Mouse (Mus musculus): ENCODE results near the gene Samd4b. TPM values are rescaled to one million over a fixed set of nuclear protein-coding genes. Genes with fewer than 3 reads are reported as not detected.
A peak's percentile ranks its signal among the peaks of the same experiment; 100 is the strongest.

Gene Samd4b
- polyA plus RNA-seq, 1 experiment from 2014 or later = 21.6 TPM

DNA sequence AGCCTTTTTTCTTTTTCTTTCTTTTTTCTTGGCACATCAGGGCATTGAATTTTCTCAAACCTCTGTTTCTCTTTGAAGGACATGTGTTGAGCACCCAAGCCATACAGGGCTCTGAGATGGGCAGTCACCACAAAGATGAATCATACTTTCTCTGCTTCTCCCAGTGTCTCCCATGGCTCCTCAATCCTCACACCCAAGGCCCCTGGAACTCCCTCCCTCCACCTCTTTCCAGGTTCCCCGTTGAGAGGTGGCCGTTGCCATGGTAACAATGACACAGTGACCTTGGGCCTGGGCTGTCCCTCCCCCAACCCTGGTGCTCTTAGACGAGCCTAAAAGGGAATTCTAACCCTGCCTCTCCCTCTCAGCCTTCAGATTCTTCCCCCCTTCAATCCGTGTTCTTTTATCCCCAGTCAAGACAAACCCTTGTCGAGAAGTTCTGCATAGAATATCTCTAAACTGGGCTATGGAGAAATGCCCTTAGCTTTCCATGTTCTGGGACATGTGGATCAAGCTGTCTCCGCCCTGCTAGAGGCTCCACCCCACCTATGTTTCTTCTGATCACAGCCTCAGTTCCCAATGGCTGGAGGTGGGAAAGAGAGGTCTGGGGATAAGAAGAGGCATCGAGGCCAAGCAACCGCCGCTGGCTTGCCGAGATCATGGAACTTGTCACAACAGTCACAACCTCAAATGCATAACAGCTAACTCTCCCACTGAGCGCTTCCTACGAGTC, 150.7 kb downstream of the Samd4b start:
- WGBS = 15% methylated on average over 12 of the region's 12 CpGs
- no peak overlapping the region for H3K4me3 ChIP-seq
- no peaks in the 10 kb centered on the region for H3K9me3 ChIP-seq
- H3K27me3 ChIP-seq = peaks cover 11% of the 10 kb centered on the region
- no peak overlapping the region for H3K4me2 ChIP-seq
- H3K27ac ChIP-seq = no peak overlapping the region
- no peak for ATAC-seq (ENCODE audit: low FRiP score)
- H3K9ac ChIP-seq = no peak overlapping the region
- no peaks in the 10 kb centered on the region for H3K36me3 ChIP-seq
- H3K4me1 ChIP-seq (replicated peaks) = peaks cover 7% of the 10 kb centered on the region

DNA sequence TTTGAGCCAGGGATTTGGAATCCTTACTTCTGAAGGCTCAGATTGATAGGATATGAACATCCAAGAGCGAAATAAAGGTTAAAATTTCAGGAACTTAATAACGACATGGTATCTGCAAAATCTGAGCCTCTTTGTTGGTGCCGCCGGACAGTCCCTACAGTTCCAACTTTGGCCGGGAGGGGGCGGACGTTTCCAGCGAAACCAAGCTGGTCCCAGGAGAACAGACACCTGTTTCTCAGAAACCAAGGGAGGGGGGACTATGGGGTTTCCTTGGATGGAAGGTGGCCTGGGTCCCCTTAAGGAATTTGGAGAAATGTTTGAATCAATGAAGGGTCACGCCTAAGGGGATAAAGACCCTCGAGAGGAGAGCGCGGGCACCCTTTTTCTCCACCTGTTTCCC, 151.5 kb downstream of the Samd4b start:
- Histone ChIP-seq H3K9me3 (no peaks in the 10 kb centered on the region), H3K36me3 (no peaks in the 10 kb centered on the region), H3K4me3 (no peak overlapping the region), H3K27me3 (peaks cover 11% of the 10 kb centered on the region), H3K27ac (no peak overlapping the region), H3K9ac (no peak overlapping the region), H3K4me1 (replicated peaks) (peaks cover 7% of the 10 kb centered on the region), H3K4me2 (no peak overlapping the region)
- no peak for ATAC-seq (ENCODE audit: low FRiP score)
- WGBS = 8% methylated on average over 12 of the region's 12 CpGs

DNA sequence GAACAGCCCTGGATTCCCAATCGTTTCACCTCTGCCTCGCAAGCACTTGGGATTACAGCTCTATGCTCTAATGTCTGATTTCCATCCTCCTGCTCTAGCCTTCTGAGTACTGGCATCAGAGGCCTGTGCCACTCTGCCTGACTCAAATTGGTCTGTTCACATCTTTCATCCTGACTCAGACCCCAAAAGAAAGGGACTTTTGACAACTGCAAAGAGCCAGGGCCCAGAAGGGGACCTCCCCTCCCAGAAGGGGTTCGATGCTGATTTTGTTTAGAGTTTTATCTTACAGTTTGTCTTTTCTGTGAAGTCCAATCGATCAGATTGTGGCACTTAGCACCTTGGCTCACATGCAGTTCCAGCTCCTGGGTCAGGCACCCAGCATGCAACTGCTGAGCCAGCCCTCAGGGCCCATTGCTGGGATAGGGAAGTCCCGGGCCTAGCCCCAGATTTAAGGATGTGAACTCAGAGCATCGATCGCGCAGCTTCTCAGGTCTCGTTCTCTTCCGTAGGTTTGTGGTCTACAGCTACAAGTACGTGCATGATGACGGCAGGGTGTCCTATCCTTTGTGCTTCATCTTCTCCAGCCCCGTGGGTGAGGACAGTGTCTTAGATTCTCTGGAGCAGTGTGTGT, 153.5 kb downstream of the Samd4b start:
- no peaks in the 10 kb centered on the region for H3K9me3 ChIP-seq
- H3K4me3 ChIP-seq = no peak overlapping the region
- 87% methylated on average over 13 of the region's 13 CpGs for WGBS
- H3K4me2 ChIP-seq = no peak overlapping the region
- H3K27ac ChIP-seq = no peak overlapping the region
- H3K4me1 ChIP-seq (replicated peaks) = peaks cover 7% of the 10 kb centered on the region
- ATAC-seq (ENCODE audit: low FRiP score) = no peak
- H3K9ac ChIP-seq = no peak overlapping the region
- H3K27me3 ChIP-seq = peaks cover 11% of the 10 kb centered on the region
- H3K36me3 ChIP-seq = no peaks in the 10 kb centered on the region

DNA sequence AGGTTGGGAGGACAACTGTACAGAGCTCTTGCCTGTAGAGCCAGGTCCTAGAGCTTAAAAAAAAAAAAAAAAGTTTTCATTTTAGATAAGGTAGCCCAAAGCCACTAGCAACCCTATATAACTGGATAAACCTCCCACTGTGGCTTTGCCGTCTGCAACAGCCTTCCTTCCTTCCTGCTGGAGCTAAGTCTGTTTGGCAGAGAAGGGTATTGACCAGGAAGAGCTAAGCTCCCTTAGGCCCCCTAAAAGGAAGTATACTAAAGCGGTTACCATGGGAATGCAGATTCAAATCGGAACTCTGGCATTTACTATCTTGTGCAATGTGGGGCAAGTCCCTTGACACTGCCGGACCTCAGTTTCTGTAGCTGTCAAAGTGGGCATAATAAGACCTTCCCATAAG, 155.3 kb downstream of the Samd4b start:
- Histone ChIP-seq H3K4me2 (no peak overlapping the region), H3K9me3 (no peaks in the 10 kb centered on the region), H3K27me3 (peaks cover 11% of the 10 kb centered on the region), H3K4me1 (replicated peaks) (peaks cover 7% of the 10 kb centered on the region), H3K27ac (no peak overlapping the region), H3K4me3 (no peak overlapping the region), H3K36me3 (no peaks in the 10 kb centered on the region), H3K9ac (no peak overlapping the region)
- 57% methylated on average over 4 of the region's 4 CpGs for WGBS
- ATAC-seq (ENCODE audit: low FRiP score) = no peak

DNA sequence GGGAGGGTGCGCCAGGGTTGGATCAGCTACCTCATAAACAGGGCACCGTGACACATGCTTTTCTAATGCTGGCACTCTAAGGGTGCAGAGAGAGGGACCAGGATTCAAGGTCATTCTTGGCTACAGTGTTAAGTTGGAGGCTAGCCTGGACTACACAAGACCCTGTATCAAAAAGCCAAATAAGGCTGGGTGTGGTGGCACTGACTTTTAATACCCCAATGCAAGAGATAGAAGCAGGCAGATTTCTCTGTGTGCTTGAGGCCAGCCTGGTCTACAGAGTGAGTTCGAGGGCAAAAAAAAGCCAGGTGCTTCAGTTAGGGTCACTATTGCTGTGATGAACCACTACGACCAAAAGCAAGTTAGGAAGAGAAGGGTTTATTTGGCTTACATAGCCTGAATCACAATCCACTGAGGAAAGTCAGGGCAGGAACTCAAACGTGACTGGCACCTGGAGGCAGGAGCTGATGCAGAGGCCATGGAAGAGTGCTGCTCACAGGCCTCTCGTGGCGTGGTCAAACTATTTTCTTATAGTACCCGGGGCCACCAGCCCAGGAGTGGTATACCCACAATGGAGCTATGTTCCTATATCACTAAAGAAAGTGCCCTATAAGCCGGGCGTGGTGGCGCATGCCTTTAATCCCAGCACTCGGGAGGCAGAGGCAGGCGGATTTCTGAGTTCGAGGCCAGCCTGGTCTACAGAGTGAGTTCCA, 156.0 kb downstream of the Samd4b start:
- H3K27me3 ChIP-seq = peaks cover 11% of the 10 kb centered on the region
- peaks cover 9% of the 10 kb centered on the region for H3K4me1 ChIP-seq (replicated peaks)
- no peaks in the 10 kb centered on the region for H3K9me3 ChIP-seq
- no peak overlapping the region for H3K4me2 ChIP-seq
- no peak overlapping the region for H3K27ac ChIP-seq
- H3K9ac ChIP-seq = no peak overlapping the region
- H3K4me3 ChIP-seq = no peak overlapping the region
- no peak for ATAC-seq (ENCODE audit: low FRiP score)
- H3K36me3 ChIP-seq = no peaks in the 10 kb centered on the region
- 92% methylated on average over 14 of the region's 14 CpGs for WGBS

DNA sequence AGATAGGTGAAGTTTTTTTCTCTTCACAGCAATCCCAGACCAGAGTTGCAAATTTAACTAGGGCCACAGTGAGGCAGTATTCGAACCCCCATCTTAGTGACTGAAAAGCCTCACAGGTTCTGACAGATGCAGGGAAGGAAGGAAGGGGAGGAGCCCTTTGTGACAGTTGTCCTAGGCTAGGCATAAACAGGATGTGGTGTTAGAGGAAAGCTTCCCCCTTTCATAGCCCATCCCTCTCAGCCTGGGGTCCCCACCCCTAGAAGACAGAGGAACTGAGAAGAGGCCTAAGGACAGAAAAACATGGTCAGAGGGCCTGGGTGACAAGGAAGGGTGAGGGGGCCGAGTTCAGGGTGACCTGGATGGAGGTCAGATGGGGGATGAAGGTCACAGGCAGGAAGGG, 157.2 kb downstream of the Samd4b start:
- no peak overlapping the region for H3K9ac ChIP-seq
- no peak overlapping the region for H3K27ac ChIP-seq
- H3K4me3 ChIP-seq = no peak overlapping the region
- H3K4me1 ChIP-seq (replicated peaks) = peaks cover 7% of the 10 kb centered on the region
- H3K27me3 ChIP-seq = peaks cover 7% of the 10 kb centered on the region
- no peaks in the 10 kb centered on the region for H3K9me3 ChIP-seq
- 62% methylated on average over 2 of the region's 2 CpGs for WGBS
- no peak for ATAC-seq (ENCODE audit: low FRiP score)
- no peak overlapping the region for H3K4me2 ChIP-seq
- H3K36me3 ChIP-seq = no peaks in the 10 kb centered on the region

DNA sequence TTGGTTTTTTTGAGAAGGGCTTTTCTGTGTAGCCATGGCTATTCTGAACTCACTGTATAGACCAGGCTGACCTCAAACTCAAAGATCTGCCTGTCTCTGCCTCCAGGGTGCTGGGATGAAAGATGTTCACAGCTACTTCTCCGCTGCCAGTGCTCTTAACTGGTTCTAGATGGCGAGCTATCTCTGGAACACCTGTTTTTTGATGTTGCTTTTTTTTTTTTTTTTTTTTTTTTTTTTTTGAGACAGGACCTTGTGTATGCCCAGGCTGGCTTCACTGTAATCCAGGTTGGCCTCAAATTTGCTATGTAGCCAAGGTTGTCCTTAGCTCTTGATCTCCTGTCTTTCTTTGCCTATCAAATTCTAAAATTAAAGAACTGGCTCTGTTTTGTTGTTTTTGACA, 159.2 kb downstream of the Samd4b start:
- Histone ChIP-seq H3K4me3 (no peak overlapping the region), H3K4me2 (no peak overlapping the region), H3K27ac (no peak overlapping the region), H3K9me3 (no peaks in the 10 kb centered on the region), H3K9ac (no peak overlapping the region), H3K36me3 (no peaks in the 10 kb centered on the region), H3K27me3 (no peaks in the 10 kb centered on the region), H3K4me1 (replicated peaks) (peaks cover 26% of the 10 kb centered on the region)
- no peak for ATAC-seq (ENCODE audit: low FRiP score)
- WGBS = 85% methylated on average over 2 of the region's 2 CpGs

DNA sequence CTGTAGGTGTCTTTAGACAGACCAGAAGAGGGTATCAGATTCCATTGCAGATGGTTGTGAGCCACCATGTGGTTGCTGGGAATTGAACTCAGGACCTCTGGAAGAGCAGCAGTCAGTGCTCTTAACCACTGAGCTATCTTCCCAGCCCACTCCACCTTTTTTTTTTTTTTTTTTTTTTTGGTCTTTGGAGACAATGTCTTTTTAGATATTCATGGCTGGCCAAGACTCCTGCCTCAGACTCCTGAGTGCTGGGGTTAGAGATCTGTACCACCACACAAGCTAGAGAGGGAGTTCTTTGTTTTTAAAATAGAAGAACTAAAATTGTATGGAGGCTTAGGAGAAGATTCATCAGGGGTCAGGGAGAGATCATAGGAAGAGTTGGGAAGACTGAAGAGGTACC, 160.0 kb downstream of the Samd4b start:
- H3K9me3 ChIP-seq = no peaks in the 10 kb centered on the region
- H3K27ac ChIP-seq = no peak overlapping the region
- H3K36me3 ChIP-seq = peaks cover 4% of the 10 kb centered on the region; the same call in 1 of the 2 replicates
- no peak for ATAC-seq (ENCODE audit: low FRiP score)
- H3K4me3 ChIP-seq = no peak overlapping the region
- no peaks in the 10 kb centered on the region for H3K27me3 ChIP-seq
- no peak overlapping the region for H3K9ac ChIP-seq
- peaks cover 34% of the 10 kb centered on the region for H3K4me1 ChIP-seq (replicated peaks)
- no peak overlapping the region for H3K4me2 ChIP-seq

DNA sequence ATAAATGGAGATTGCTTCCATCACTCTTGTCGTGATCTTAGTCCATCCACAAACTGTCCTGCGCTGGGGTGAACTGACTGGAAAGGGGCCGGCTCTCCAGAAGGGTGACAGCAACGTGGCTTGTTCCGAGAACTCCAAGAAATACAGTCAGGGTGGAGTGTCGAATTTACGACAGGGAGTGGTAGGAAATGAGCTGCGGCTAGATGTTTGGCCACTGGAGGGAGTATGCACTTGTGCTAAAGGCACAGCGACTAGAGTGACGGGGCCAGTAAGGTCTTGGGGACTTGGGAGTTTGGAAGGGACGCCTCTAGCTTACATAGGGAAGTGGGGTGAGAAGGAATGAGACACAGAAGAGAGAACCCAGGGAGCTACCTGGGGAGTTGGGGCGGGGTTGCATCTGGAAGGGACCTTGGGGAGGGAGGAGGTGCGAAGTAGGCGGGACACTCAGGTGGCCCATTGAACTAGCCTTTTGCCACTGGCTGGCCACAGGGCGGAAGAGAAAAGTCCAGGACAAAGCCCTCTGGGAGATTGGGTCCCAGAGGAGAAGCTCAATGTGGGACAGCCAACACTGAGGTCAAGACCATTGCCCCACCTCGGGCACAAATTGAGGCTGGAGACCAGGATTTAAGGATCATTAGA, 160.9 kb downstream of the Samd4b start, which contains the start of gene Gmfg:
Gene Gmfg (plus strand): TSS at position 516 of the 639 bp plus-strand sequence.
- H3K9ac ChIP-seq = peak within 1 kb of the TSS; percentile 68
- ATAC-seq (ENCODE audit: low FRiP score) = no peak; the same call in 1 of the 2 replicates
- peak within 1 kb of the TSS; percentile 61 for H3K4me2 ChIP-seq
- WGBS = 3% methylated on average over 16 of the region's 16 CpGs
- H3K4me3 ChIP-seq = peak within 1 kb of the TSS; percentile 94
- H3K27ac ChIP-seq = peak within 1 kb of the TSS; percentile 83
- peaks cover 43% of the 10 kb centered on the region for H3K4me1 ChIP-seq (replicated peaks)
- peaks cover 9% of the 10 kb centered on the region; the same call in 1 of the 2 replicates for H3K36me3 ChIP-seq
- no peaks in the 10 kb centered on the region for H3K27me3 ChIP-seq
- no peaks in the 10 kb centered on the region for H3K9me3 ChIP-seq

DNA sequence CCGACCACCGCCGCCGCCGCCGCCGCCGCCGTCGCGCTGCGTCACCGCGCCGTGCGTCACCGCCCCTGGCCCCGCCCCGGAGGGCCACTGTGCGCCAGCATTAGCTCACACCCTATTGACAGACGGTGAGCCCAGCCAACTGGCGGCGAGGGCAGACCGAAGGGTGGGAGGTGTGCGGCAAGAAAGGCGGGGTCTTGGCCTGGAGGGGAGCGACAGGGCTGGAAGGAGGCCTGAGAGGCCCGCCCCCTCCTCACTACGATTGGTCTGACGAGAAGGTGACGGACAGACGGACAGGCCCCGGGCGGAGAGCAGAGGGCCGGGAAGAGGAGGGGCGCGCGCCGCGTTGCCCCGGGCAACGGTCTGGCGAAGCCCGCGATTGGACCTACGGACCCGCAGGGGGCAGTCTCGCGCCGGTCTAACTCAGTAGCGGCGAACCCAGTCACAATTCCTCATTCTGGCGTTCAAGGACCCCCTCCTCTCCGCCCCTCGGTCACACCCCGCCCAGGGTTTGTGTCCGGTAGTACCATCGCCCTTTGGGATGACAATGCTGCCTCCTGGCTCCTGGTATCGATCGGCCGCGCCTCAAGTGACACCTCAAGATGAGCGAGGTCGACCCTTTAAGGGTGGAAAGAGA, 161.6 kb downstream of the Samd4b start:
- ATAC-seq (ENCODE audit: low FRiP score) = peak; percentile 99
- peak overlapping the region; percentile 61 for H3K4me2 ChIP-seq
- H3K36me3 ChIP-seq = peaks cover 9% of the 10 kb centered on the region; the same call in 1 of the 2 replicates
- under 1% methylated on average over 44 of the region's 64 CpGs for WGBS
- H3K9me3 ChIP-seq = no peaks in the 10 kb centered on the region
- H3K27me3 ChIP-seq = no peaks in the 10 kb centered on the region
- H3K9ac ChIP-seq = peak overlapping the region; percentile 99
- H3K27ac ChIP-seq = peak overlapping the region; percentile 83
- H3K4me3 ChIP-seq = peak overlapping the region; percentile 94
- peaks cover 49% of the 10 kb centered on the region for H3K4me1 ChIP-seq (replicated peaks)

DNA sequence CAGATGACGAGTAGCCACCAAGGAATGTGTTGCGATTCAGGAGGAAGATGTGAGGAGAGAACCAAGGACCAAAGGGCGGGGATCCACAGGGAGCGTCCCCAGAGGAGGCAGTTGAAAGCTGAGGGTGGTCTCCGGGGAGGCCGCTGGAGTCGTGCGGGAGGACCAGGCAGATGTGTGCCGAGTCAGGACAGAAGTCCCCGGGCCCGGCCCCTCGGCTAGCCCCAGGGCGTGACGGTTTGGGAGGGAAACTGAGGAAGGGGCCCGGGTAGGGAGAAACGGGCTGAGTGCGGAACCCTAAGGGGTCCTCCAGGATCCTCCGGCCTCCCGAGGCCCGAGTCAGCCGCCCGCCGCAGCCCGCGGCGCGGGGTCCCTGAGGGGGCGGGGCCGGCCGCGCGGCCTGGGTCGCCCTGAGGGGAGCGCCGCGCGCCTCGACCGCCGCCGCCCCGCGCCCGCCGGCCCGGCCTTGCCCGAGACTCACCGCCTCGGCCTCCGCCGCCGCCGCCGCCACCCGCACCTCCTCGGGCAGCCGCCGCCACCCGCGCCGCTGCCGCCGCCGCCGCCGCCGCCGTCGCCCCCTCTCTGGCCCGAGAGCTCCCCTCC, 162.2 kb downstream of the Samd4b start:
- WGBS = under 1% methylated on average over 26 of the region's 70 CpGs
- peak; percentile 37 for ATAC-seq (ENCODE audit: low FRiP score)
- H3K4me3 ChIP-seq = peak overlapping the region; percentile 94

More for the DNA sequence above, 162.2 kb downstream of the Samd4b start:
- Histone ChIP-seq H3K9ac (peak overlapping the region; percentile 99), H3K27me3 (no peaks in the 10 kb centered on the region), H3K27ac (peak overlapping the region; percentile 73), H3K36me3 (peaks cover 9% of the 10 kb centered on the region; the same call in 1 of the 2 replicates), H3K9me3 (no peaks in the 10 kb centered on the region), H3K4me1 (replicated peaks) (peaks cover 50% of the 10 kb centered on the region), H3K4me2 (peak overlapping the region; percentile 88)

Data from hindbrain, embryonic 13.5 days (tissue).